Mouse (Mus musculus): Measurements from ENCODE around the gene Stip1. TPM values are rescaled to one million over a fixed set of nuclear protein-coding genes. Genes with fewer than 3 reads are reported as not detected.

The Stip1 gene
- 217 TPM for polyA plus RNA-seq (2017; shearing (Covaris generic))

GRCm38 (mm10) chr19:7039841-7040636 lies at the start of gene Stip1:
Gene Stip1 (minus strand): TSS chr19:7039967.

GRCm38 (mm10) chr19:7056248-7057087 lies 16.7 kb upstream of the Stip1 start, which contains the start of gene Macrod1:
Gene Macrod1 (plus strand): TSS chr19:7056810.

GRCm38 (mm10) chr19:7019191-7019590 lies 20.6 kb downstream of the Stip1 start, which contains the start of gene Fermt3:
Gene Fermt3 (minus strand): TSS chr19:7019469.

GRCm38 (mm10) chr19:6996006-6996405 lies 43.8 kb downstream of the Stip1 start, which contains the start of the genes Nudt22 and Trpt1:
Gene Nudt22 (minus strand): TSS chr19:6996117.
Gene Trpt1 (plus strand): TSS chr19:6996131.

GRCm38 (mm10) chr19:6992011-6992858 lies 47.5 kb downstream of the Stip1 start, which contains the start of gene Dnajc4:
Gene Dnajc4 (minus strand): TSS chr19:6992572.

GRCm38 (mm10) chr19:6987061-6987903 lies 52.5 kb downstream of the Stip1 start, which contains the start of gene Vegfb:
Gene Vegfb (minus strand): TSS chr19:6987651.

GRCm38 (mm10) chr19:6980381-6981093 lies 59.2 kb downstream of the Stip1 start, which contains the start of gene Fkbp2:
Gene Fkbp2 (minus strand): TSS chr19:6980501.

GRCm38 (mm10) chr19:6975537-6976521 lies 63.9 kb downstream of the Stip1 start, which contains the start of gene Plcb3:
Gene Plcb3 (minus strand): TSS chr19:6976470.

GRCm38 (mm10) chr19:6974211-6975205 lies 65.3 kb downstream of the Stip1 start, which contains the start of gene Ppp1r14b:
Gene Ppp1r14b (plus strand): TSS chr19:6974968.

Other genes with a start within 250 kb of the Stip1 start
- 34.8 TPM for gene Rps6ka4, start 199.3 kb downstream of the Stip1 start, polyA plus RNA-seq (2017; shearing (Covaris generic))
- 52.3 TPM for gene Ccdc88b, start 181.8 kb downstream of the Stip1 start, polyA plus RNA-seq (2017; shearing (Covaris generic))
- 128 TPM for gene Trmt112, start 130.3 kb downstream of the Stip1 start, polyA plus RNA-seq (2017; shearing (Covaris generic))
- 157 TPM for gene Prdx5, start 129.9 kb downstream of the Stip1 start, polyA plus RNA-seq (2017; shearing (Covaris generic))
- 17.7 TPM for gene Esrra, start 118.2 kb downstream of the Stip1 start, polyA plus RNA-seq (2017; shearing (Covaris generic))
- gene Catsperz, start 114.6 kb downstream of the Stip1 start, polyA plus RNA-seq (2017; shearing (Covaris generic)), result not detected
- 1.1 TPM for gene Kcnk4, start 105.5 kb downstream of the Stip1 start, polyA plus RNA-seq (2017; shearing (Covaris generic))
- gene Bad, start 98.1 kb downstream of the Stip1 start, polyA plus RNA-seq (2017; shearing (Covaris generic)), result 10.4 TPM
- 8.6 TPM for gene Gpr137, start 97.5 kb downstream of the Stip1 start, polyA plus RNA-seq (2017; shearing (Covaris generic))
- 89.2 TPM for gene Ppp1r14b, start 65.0 kb downstream of the Stip1 start, polyA plus RNA-seq (2017; shearing (Covaris generic))
- 10.4 TPM for gene Plcb3, start 63.5 kb downstream of the Stip1 start, polyA plus RNA-seq (2017; shearing (Covaris generic))
- 18.3 TPM for gene Fkbp2, start 59.5 kb downstream of the Stip1 start, polyA plus RNA-seq (2017; shearing (Covaris generic))
- 7.6 TPM for gene Vegfb, start 52.3 kb downstream of the Stip1 start, polyA plus RNA-seq (2017; shearing (Covaris generic))
- gene Dnajc4, start 47.4 kb downstream of the Stip1 start, polyA plus RNA-seq (2017; shearing (Covaris generic)), result 46.4 TPM
- 13.0 TPM for gene Nudt22, start 43.9 kb downstream of the Stip1 start, polyA plus RNA-seq (2017; shearing (Covaris generic))
- gene Trpt1, start 43.8 kb downstream of the Stip1 start, polyA plus RNA-seq (2017; shearing (Covaris generic)), result 6.6 TPM
- gene Fermt3, start 20.5 kb downstream of the Stip1 start, polyA plus RNA-seq (2017; shearing (Covaris generic)), result 194 TPM
- gene Macrod1, start 16.8 kb upstream of the Stip1 start, polyA plus RNA-seq (2017; shearing (Covaris generic)), result 16.7 TPM
- 0.11 TPM for gene Flrt1, start 65.8 kb upstream of the Stip1 start, polyA plus RNA-seq (2017; shearing (Covaris generic))
- gene Otub1, start 166.3 kb upstream of the Stip1 start, polyA plus RNA-seq (2017; shearing (Covaris generic)), result 58.0 TPM
- gene Cox8a, start 177.6 kb upstream of the Stip1 start, polyA plus RNA-seq (2017; shearing (Covaris generic)), result 505 TPM
- 32.9 TPM for gene Naa40, start 201.2 kb upstream of the Stip1 start, polyA plus RNA-seq (2017; shearing (Covaris generic))
- 2.9 TPM for gene Rcor2, start 227.4 kb upstream of the Stip1 start, polyA plus RNA-seq (2017; shearing (Covaris generic))

Data from effector memory CD4-positive, alpha-beta T cell, adult 7 months (primary cell).